Mouse (Mus musculus) small intestine, adult 2 months (tissue): ENCODE data around the gene Whrn. TPM values are rescaled to one million over a fixed set of nuclear protein-coding genes. Genes with fewer than 3 reads are reported as not detected.

ENCODE experiments used
- H3K27ac ChIP-seq: fragments of 200-500 bp; 2 replicates; pipeline ENCODE4 v1.5.1; 2012; ENCODE audit warnings: low read depth, low read length, control low read depth, inconsistent platforms; ENCODE audit not compliant: insufficient read depth
- H3K27me3 ChIP-seq: fragments of 200-500 bp; 2 replicates; pipeline ENCODE4 v1.6.1; 2012; ENCODE audit warnings: mild to moderate bottlenecking, moderate library complexity, low read length, inconsistent platforms; ENCODE audit not compliant: control insufficient read depth, insufficient read depth
- H3K36me3 ChIP-seq: fragments of 200-500 bp; 2 replicates; pipeline ENCODE4 v1.6.1; 2012; ENCODE audit warnings: mild to moderate bottlenecking, low read length, control low read depth, inconsistent platforms; ENCODE audit not compliant: control insufficient read depth, insufficient read depth
- H3K4me1 ChIP-seq: fragments of 200-500 bp; 2 replicates; pipeline ENCODE4 v1.6.1; 2012; ENCODE audit warnings: low read length, inconsistent platforms, mixed read lengths; ENCODE audit not compliant: control insufficient read depth, insufficient read depth, insufficient read length
- H3K4me3 ChIP-seq: fragments of 200-500 bp; 2 replicates; pipeline ENCODE4 v1.5.1; 2012; ENCODE audit warnings: low read depth, mild to moderate bottlenecking, control low read depth, inconsistent platforms, low read length, moderate library complexity
- CTCF ChIP-seq: fragments of 200-500 bp; IDR thresholded peaks from 2 replicates; pipeline ENCODE4 v1.5.1; 2012; ENCODE audit warnings: low read depth, mild to moderate bottlenecking, control low read depth, inconsistent platforms, low read length, moderate library complexity, mixed read lengths; ENCODE audit not compliant: insufficient replicate concordance, insufficient read length; ENCODE audit errors: extremely low read depth
- POLR2A ChIP-seq: fragments of 200-500 bp; IDR thresholded peaks from 2 replicates; pipeline ENCODE4 v1.6.1; 2012; ENCODE audit warnings: low read depth, mild to moderate bottlenecking, control low read depth, inconsistent platforms, low read length, moderate library complexity
- WGBS: fragments of 180-500 bp; shearing (Covaris S2); methylation state at CpG from one replicate; pipeline ENCODE4 v1.1.7; 2018; 5-methylcytosine and 5-hydroxymethylcytosine counted together
- polyA plus RNA-seq: library from polyadenylated mRNA; depleted of rRNA; stranded (reverse); fragments of >200 nt; gene quantifications from 2 replicates; pipeline ENCODE4 v1.2.3, GENCODE M21; 2012

Whrn gene
- polyA plus RNA-seq, 1 experiment, result 20.2 TPM

DNA sequence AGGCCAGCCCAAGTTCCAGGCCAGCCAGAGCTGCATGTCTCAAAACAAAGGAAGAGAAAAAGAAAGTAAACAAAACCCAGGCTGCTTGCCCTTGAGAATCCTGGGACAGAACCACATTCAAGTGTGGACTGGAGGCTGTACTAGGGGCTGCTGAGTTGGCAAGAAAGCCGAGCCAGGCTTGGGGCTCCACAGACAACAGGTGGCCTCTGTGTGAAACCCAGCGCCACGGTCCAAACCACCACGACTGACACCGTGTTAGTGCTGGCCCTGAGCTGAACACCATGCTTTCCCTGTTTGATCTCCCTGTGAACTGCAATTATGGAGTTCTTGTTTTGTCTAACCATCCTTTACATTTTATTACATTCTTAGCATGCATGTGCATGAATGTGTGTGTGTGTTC is 64.7 kb downstream of the Whrn start:
- peaks cover 5% of the 10 kb centered on the region; the same call in 1 of the 2 replicates for H3K36me3 ChIP-seq
- no peaks in the 10 kb centered on the region for H3K4me1 ChIP-seq
- 79% methylated on average over 5 of the region's 5 CpGs for whole genome bisulfite sequencing
- no peak overlapping the region for H3K27ac ChIP-seq
- H3K27me3 ChIP-seq, result no peaks in the 10 kb centered on the region
- TF ChIP-seq POLR2A (no peak), CTCF (no peak)
- H3K4me3 ChIP-seq, result no peak overlapping the region

GRCm38 (mm10) chr4:63430357-63430756 is 65.4 kb downstream of the Whrn start:
- 66% methylated on average over 3 of the region's 3 CpGs for WGBS
- Histone ChIP-seq H3K36me3 (peaks cover 5% of the 10 kb centered on the region; the same call in 1 of the 2 replicates), H3K4me1 (no peaks in the 10 kb centered on the region), H3K27me3 (no peaks in the 10 kb centered on the region), H3K27ac (no peak overlapping the region), H3K4me3 (no peak overlapping the region)
- TF ChIP-seq POLR2A (no peak), CTCF (no peak)

DNA sequence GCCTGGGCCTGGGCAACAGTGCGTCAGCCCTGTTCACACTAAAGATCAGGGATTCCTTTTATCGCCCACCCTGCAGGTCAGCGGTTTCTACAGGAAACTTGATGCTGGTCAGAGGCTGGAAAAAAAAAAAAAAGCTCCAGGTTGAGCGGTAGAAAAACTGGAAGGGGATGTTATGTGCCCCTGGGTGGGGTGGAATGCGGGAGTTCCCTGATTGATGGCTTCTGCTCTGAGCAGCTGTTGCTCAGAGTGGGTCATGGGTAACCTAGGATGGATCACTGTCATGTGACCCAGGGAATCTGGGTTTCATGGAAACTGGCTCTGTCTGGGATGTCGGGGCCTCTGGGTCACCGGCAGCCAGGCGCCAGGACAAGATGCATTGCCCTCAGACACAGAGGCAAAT is 69.5 kb downstream of the Whrn start:
- no peaks in the 10 kb centered on the region for H3K27me3 ChIP-seq
- TF ChIP-seq CTCF, result no peak
- H3K4me3 ChIP-seq, result no peak overlapping the region
- no peaks in the 10 kb centered on the region for H3K36me3 ChIP-seq
- WGBS, result 87% methylated on average over 8 of the region's 8 CpGs
- H3K27ac ChIP-seq, result no peak overlapping the region
- no peaks in the 10 kb centered on the region for H3K4me1 ChIP-seq

GRCm38 (mm10) chr4:63423811-63424210 is 72.0 kb downstream of the Whrn start:
- Histone ChIP-seq H3K27ac (no peak overlapping the region), H3K4me1 (no peaks in the 10 kb centered on the region), H3K27me3 (no peaks in the 10 kb centered on the region), H3K36me3 (no peaks in the 10 kb centered on the region), H3K4me3 (no peak overlapping the region)
- TF ChIP-seq CTCF (no peak), POLR2A (no peak)
- 57% methylated on average over 5 of the region's 5 CpGs for WGBS

GRCm38 (mm10) chr4:63423231-63423630 is 72.6 kb downstream of the Whrn start:
- Histone ChIP-seq H3K4me3 (no peak overlapping the region), H3K4me1 (no peaks in the 10 kb centered on the region), H3K27ac (no peak overlapping the region), H3K36me3 (no peaks in the 10 kb centered on the region), H3K27me3 (no peaks in the 10 kb centered on the region)
- 69% methylated on average over 1 of the region's 1 CpGs for WGBS
- TF ChIP-seq POLR2A (no peak), CTCF (no peak)

GRCm38 (mm10) chr4:63420143-63420920 is 75.5 kb downstream of the Whrn start:
- Histone ChIP-seq H3K4me3 (no peak overlapping the region), H3K36me3 (no peaks in the 10 kb centered on the region), H3K4me1 (no peaks in the 10 kb centered on the region), H3K27me3 (no peaks in the 10 kb centered on the region), H3K27ac (no peak overlapping the region)
- TF ChIP-seq CTCF (no peak), POLR2A (no peak)
- 71% methylated on average over 14 of the region's 14 CpGs for WGBS

DNA sequence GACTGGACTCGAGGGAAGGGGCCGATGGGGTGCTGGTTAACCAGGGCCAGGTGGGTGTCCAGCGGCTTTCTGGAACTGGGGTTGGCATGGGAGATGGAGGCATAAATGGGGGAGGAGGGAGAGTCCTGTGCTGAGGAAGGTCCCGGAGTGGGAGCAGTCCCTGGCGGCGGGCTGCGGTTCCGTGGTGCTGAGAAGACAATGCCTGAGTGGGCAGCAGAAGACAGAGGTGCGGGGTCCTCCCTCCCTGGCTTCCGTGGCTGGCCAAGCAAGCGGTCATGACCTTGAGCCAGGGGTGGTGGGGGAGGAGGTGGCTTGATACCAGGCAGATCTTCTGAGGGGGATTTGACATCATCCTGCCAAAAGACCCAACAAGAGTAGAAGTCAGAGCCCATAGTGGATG is 77.5 kb downstream of the Whrn start:
- Histone ChIP-seq H3K36me3 (no peaks in the 10 kb centered on the region), H3K27me3 (no peaks in the 10 kb centered on the region), H3K4me1 (no peaks in the 10 kb centered on the region), H3K27ac (no peak overlapping the region), H3K4me3 (no peak overlapping the region)
- WGBS, result 89% methylated on average over 11 of the region's 11 CpGs
- TF ChIP-seq POLR2A, result no peak
- no peak for TF ChIP-seq CTCF
